Mouse (Mus musculus) layer of hippocampus, adult 8-10 months (tissue): ENCODE measurements around the gene Cnih1. TPM values are rescaled to one million over a fixed set of nuclear protein-coding genes. Genes with fewer than 3 reads are reported as not detected.
A peak's percentile ranks its signal among the peaks of the same experiment; 100 is the strongest.
"Not testable (repeated sequence)": the region's sequence is repeated elsewhere in the genome, so short reads cannot be mapped to it uniquely, and the experiment has no call there.

Source experiments
- DNase-seq, 2 experiments: peaks; one replicate each; pipeline ENCODE4 v3.0.0; 2022; ENCODE audit warnings: low spot score in 2 of 2
- total RNA-seq, 4 experiments: library from RNA; stranded (reverse); gene quantifications; 2 replicates each; pipeline ENCODE4 v1.2.4; 2022

Gene Cnih1
- total RNA-seq, 4 experiments from 2014 or later: 66.8 to 80.8 (median 73.2) TPM

DNA sequence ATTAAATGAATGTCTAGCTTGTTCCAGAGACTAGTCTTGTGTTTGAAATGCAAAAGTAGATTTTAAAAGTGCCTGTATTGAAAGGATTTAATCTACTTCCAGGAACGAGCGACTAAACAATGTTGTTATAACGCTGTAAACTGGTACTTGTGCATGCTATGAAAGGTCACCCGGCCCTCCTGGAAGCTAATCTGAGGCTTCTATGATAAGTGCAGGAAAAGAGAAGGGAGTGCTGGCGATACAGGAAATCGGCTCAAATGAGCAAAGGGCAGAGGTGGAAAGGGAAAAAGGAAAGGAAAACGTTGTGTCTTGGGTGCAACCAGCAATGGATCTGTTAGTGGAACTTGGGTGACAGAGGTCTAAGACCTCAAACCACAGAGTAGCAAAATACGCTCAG, 292 bp upstream of the Cnih1 start:
- no peak for DNase-seq

DNA sequence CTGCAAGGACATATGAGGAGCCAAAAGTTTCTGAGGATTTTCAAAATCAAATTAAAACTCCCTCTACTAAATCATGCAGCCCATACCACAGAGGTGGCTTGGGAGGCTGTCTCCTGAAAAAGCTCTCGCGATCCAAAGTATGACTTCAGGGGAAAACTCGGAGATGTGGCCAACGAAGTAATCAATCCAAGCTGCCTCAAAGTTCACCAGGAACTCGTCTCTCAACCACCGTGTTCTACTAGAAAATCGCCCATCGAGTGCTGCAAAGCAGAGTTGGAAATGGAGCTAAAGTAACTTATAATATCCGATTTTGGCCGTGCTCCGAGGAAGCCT, 791 bp downstream of the Cnih1 start:
- no peak for DNase-seq

GRCm38 (mm10) chr14:46785247-46785646, 3.0 kb downstream of the Cnih1 start:
- no peak for DNase-seq

- DNase-seq: no peak
These were observed 4.8 kb downstream of the Cnih1 start for GRCm38 (mm10) chr14:46783327-46783926.

DNA sequence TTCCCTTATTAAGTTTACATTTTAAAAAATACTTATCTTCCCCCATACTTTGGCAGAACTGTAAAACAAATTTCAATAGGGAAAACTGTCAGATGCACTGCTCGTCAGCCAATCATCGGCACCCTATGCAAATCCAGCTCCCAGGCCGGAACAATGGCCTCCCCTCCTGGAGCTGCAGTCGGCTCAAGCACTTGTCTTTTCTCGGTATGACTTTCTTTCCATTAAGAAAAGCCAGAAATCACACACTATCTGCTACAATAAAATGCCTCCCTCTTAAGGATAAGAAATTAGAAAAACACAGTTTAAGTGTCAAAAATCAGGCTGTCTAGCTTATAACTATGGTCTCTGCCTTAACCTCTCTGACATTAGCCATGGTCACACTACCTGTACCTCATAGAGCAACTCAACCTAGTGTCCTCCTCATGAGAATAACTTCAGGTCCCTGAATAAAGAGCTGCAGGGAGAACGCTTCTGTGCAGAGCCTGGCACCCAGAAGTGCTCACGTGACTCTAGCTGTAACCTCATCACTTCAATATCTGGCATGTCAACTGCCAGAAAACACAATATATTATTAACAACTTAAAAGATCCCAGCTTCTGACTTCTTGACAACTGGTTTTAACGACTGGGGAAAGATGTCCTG, 5.9 kb downstream of the Cnih1 start:
- no peak for DNase-seq

DNA sequence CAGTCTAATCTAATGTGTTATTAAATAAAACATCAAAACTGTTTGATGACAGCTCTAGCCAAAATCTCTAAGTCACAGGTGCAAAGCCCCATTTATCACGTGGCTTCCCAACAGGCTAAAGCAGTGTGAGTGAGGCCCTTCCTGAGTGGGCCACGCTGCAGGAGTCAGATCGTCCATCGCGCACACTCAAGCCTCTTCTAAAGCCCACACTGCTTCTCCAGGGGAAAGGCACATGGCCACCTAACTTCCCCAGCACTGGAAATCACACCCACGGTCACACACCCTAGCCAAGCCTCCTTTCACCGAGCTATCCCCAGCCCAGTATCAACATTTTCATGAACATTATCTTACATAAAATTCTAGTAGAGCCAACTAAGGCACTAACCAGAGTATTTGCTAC, 7.1 kb downstream of the Cnih1 start:
- no peak for DNase-seq

DNA sequence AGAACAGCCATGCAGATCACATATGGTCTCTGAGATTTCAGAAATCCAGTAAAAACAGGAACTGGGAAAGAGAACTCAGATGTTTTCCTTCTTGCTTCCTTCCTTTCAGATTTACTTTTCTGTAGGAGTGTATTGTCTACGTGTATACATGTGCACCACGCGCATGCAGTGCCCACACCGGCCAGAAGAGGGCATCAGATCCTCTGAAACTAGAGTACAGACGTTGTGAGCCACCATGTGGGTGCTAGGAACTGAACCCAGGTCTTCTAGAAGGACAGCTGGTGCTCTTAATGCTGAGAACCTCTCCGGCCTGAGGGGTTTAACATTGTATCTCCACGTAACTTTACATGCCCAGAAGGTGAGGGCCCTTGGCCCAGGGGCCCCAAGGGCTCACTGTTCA, 9.0 kb downstream of the Cnih1 start:
- DNase-seq: no peak

- DNase-seq: no peak
These were observed 9.5 kb downstream of the Cnih1 start for GRCm38 (mm10) chr14:46778756-46779155.

DNA sequence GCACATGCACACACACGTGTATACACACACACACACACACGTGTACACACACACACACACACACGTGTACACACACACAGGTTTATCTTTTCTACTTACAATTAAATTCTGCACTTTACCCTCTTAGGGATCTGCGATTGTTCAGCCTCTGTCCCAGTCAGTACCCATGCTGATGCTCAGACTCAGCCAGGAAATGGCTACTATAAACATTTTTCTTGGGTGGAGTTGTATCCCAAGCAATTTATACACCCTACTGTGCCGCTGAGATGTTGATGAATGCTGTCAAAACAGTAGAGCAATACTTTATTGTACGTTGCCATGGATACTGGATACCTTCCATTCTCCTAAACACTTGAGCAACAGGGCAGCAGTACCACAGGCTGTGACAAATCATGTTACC, 18.2 kb downstream of the Cnih1 start:
- no peak for DNase-seq

DNA sequence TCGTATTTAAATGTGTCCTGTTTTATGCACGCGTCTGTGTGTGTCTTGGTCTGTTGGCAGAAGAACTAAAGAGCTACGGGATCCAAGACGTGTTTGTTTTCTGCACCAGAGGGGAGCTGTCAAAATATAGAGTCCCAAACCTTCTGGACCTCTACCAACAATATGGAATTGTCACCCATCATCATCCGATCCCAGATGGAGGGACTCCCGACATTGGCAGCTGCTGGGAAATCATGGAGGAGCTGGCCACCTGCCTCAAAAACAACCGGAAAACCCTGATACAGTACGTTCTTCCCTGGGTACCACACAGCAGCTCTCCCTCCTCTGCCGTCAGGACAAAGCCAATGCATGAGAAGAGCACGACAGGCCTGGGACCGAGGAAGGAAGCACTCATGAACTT, 21.1 kb downstream of the Cnih1 start:
- peak; percentile 53 to 75 for DNase-seq

- DNase-seq: no peak
These were observed 27.0 kb downstream of the Cnih1 start for GRCm38 (mm10) chr14:46761186-46761585.

- peak; percentile 80 to 84 for DNase-seq
These were observed 27.7 kb downstream of the Cnih1 start, which contains the start of gene Cdkn3 for GRCm38 (mm10) chr14:46760355-46761029. Cdkn3 (plus strand) TSS chr14:46760541.

DNA sequence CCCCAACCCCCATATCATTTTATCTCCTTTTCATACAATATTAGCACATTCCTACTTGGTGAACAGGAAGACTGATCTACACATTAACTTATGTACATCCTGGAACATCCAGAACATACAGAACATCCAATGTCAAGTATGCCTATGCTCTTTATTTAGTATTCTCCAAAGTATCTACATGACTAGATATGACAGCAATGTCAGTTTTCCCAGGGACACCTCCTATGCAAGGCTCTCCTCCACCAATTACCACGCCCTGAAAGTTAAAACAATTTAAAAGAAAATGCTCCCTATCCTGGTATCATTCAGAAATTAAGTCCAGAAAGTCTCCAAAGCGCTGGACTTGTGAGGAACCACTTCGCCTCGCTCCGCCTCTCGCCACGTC, 28.2 kb downstream of the Cnih1 start:
- DNase-seq: no peak

- no peak for DNase-seq
These were observed 30.5 kb downstream of the Cnih1 start for GRCm38 (mm10) chr14:46757736-46758135.

DNA sequence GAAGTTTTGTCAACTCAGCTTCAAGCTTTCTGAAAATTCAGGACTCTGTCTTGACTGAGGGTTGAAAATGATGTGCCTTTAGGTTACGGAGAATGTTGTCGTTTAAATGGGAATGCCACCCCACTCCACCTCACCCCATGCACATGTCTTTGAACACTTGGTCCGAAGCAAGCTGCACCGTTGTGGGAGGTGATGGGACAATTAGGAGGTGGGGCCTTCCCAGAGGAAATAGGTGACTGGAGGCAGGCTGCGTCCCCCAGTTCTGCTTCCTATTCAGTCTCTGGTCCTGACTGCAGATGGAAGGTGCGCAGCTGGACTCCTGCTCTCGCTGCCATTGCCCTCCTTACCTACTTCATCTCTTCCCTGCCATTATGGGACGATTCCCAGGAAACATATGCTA, 32.4 kb downstream of the Cnih1 start:
- no peak for DNase-seq

GRCm38 (mm10) chr14:46754371-46754770, 33.8 kb downstream of the Cnih1 start:
- not testable (repeated sequence) for DNase-seq

- DNase-seq: no peak
These were observed 42.8 kb downstream of the Cnih1 start for GRCm38 (mm10) chr14:46745413-46745812.

GRCm38 (mm10) chr14:46742674-46743073, 45.5 kb downstream of the Cnih1 start:
- DNase-seq: no peak

DNA sequence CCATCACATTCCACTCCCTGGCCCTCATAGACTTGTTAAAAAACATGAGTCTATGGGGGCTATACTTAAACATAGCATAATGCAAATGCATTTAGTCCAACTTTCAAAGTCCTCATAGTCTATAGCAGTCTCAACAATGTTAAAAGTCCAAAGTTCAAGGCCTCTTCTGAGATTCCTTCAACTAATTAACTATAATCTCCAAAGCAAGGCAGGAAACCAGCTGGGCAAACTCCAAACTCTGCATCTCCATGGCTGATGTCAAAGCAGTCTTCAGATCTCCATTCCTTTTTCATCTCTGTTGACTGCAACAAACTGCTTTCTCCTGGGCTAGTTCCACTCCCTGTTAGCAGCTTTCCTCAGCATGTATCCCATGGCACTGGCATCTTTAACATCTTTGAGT, 50.9 kb downstream of the Cnih1 start:
- not testable (repeated sequence) for DNase-seq

- no peak for DNase-seq
These were observed 51.8 kb downstream of the Cnih1 start for GRCm38 (mm10) chr14:46736366-46736765.

GRCm38 (mm10) chr14:46734761-46735455, 53.3 kb downstream of the Cnih1 start:
- no peak for DNase-seq

- DNase-seq: no peak
These were observed 53.9 kb downstream of the Cnih1 start for GRCm38 (mm10) chr14:46734262-46734661.
